Mouse (Mus musculus): ENCODE results near the gene Klkb1. TPM values are rescaled to one million over a fixed set of nuclear protein-coding genes. Genes with fewer than 3 reads are reported as not detected.

Gene Klkb1
- not detected in 2 replicates for polyA plus RNA-seq (2014; fragmentation: Nextera tagmentation; extraction: Ambion mirVana)

DNA sequence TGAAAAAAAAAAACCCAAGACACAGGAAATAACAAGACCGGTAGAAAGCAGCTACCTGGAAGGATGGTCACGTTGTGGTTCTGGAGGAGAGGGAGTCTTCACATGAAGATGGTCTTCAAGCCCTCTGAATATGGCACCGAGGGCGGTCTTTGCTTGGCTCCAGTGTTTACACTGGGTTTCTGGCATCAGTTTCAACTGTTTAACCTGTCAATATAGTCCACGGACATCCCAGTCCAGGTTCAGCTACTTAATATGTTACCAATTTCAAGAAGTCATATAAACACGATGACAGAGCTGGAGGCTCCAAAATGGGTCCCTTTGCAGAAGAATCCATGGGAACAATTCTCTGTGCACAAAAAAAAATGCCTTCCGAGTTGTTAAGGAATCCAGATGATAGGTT lies at the start of gene Klkb1:
Gene Klkb1, minus strand, starts transcription at position 173 of the 400 bp plus-strand sequence.
- Histone ChIP-seq H3K4me1 (ENCODE audit: control insufficient read depth, insufficient read depth, low read length) (no peaks in the 10 kb centered on the region), H3K9me3 (replicated peaks; ENCODE audit: control insufficient read depth, low read length) (no peaks in the 10 kb centered on the region), H3K9ac (replicated peaks; ENCODE audit: low read length) (no peak within 1 kb of the TSS), H3K4me3 (ENCODE audit: low read depth, low read length) (no peak within 1 kb of the TSS), H3K36me3 (replicated peaks; ENCODE audit: control insufficient read depth, insufficient read depth, low read depth, low read length) (no peaks in the 10 kb centered on the region), H3K4me2 (ENCODE audit: low read depth, low read length) (no peak within 1 kb of the TSS), H3K27ac (replicated peaks; ENCODE audit: low read depth, low read length) (no peak within 1 kb of the TSS), H3K27me3 (ENCODE audit: control insufficient read depth, insufficient read depth, low read length) (no peaks in the 10 kb centered on the region)
- 89% methylated on average over 7 of the region's 7 CpGs for WGBS
- DNase-seq (ENCODE audit: low spot score) (no peak), ATAC-seq (replicated peaks; ENCODE audit: insufficient number of reproducible peaks, low FRiP score, low TSS enrichment, low read depth) (no peak)

DNA sequence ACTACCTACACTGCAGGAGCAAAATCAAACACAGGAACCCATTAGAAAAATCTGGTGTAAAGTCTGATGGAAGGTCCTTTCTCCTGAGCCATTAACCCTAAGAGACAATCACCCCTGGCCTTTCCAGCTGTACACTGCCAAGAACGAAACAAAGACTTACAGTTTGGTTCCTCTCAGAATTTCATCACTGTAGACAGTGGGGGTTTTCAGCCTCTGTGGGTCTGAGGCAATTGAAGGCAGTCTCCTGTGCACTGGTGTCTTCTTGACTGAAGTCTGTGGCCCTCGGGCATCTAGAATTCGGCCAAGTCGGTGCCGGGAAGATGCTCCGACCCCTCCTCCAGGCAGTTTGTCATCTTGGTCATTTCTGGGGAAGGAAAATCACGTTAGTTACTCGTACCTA lies 49.6 kb upstream of the Klkb1 start:
- no peak overlapping the region for H3K4me3 ChIP-seq (ENCODE audit: low read depth, low read length)
- DNase-seq (ENCODE audit: low spot score) (no peak), ATAC-seq (replicated peaks; ENCODE audit: insufficient number of reproducible peaks, low FRiP score, low TSS enrichment, low read depth) (no peak)
- H3K9ac ChIP-seq (replicated peaks; ENCODE audit: low read length) = no peak overlapping the region
- no peak overlapping the region for H3K4me2 ChIP-seq (ENCODE audit: low read depth, low read length)
- no peaks in the 10 kb centered on the region for H3K36me3 ChIP-seq (replicated peaks; ENCODE audit: control insufficient read depth, insufficient read depth, low read depth, low read length)
- H3K27ac ChIP-seq (replicated peaks; ENCODE audit: low read depth, low read length) = no peak overlapping the region
- H3K27me3 ChIP-seq (ENCODE audit: control insufficient read depth, insufficient read depth, low read length) = no peaks in the 10 kb centered on the region
- H3K4me1 ChIP-seq (ENCODE audit: control insufficient read depth, insufficient read depth, low read length) = no peaks in the 10 kb centered on the region
- 87% methylated on average over 8 of the region's 8 CpGs for WGBS
- H3K9me3 ChIP-seq (replicated peaks; ENCODE audit: control insufficient read depth, low read length) = no peaks in the 10 kb centered on the region

DNA sequence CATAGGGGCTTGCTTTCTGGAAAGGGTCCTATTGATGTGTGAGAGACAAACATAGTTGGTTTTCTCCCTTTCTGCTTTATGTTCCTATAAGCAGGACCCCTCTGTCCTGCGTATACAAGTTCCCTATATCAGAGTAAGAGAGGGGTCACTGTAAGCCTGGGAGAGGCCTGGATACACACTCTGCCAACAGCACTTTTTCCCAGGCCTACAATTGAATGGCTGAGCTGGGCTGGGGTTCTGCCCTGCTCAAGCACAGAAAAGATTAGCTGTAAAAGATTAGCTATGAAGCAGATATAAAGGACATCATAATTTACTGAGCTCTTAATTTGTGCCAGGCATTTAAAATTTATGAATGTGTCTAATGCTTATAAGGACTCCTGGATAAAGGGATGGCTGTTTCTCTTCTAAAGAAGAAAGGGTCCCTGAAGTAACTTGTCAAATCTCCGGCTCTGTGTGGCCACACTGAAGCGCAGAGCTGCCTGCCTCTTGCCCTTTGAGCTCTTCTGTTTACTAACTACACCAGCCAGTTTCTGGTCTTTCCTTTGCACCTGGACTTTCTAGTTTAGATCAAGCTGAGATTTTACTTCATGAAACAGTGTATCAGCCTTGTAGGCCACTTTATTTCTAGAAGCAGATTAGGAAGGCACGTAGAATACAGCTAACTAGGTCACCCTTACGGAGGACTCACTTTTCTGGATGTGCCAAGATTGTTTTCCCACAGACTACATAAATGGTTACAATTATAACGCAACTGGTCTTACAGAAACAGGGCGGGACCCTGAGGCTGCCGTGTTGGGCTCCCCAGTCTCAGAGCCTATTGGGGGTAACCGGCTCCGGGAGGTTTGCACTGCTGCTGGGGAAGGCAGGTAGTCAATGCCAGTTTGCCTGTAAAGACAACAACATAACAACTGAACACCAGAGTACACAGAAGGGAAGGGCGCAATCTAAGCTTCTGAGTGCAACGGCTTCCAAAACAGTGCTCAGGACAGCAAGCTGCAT lies 47.3 kb upstream of the Klkb1 start:
- WGBS = 90% methylated on average over 12 of the region's 12 CpGs
- no peak overlapping the region for H3K4me3 ChIP-seq (ENCODE audit: low read depth, low read length)
- H3K27ac ChIP-seq (replicated peaks; ENCODE audit: low read depth, low read length) = no peak overlapping the region
- no peaks in the 10 kb centered on the region for H3K36me3 ChIP-seq (replicated peaks; ENCODE audit: control insufficient read depth, insufficient read depth, low read depth, low read length)
- no peak overlapping the region for H3K4me2 ChIP-seq (ENCODE audit: low read depth, low read length)
- no peak overlapping the region for H3K9ac ChIP-seq (replicated peaks; ENCODE audit: low read length)
- no peaks in the 10 kb centered on the region for H3K4me1 ChIP-seq (ENCODE audit: control insufficient read depth, insufficient read depth, low read length)
- no peaks in the 10 kb centered on the region for H3K9me3 ChIP-seq (replicated peaks; ENCODE audit: control insufficient read depth, low read length)
- ATAC-seq (replicated peaks; ENCODE audit: insufficient number of reproducible peaks, low FRiP score, low TSS enrichment, low read depth) (no peak), DNase-seq (ENCODE audit: low spot score) (no peak)
- H3K27me3 ChIP-seq (ENCODE audit: control insufficient read depth, insufficient read depth, low read length) = no peaks in the 10 kb centered on the region

DNA sequence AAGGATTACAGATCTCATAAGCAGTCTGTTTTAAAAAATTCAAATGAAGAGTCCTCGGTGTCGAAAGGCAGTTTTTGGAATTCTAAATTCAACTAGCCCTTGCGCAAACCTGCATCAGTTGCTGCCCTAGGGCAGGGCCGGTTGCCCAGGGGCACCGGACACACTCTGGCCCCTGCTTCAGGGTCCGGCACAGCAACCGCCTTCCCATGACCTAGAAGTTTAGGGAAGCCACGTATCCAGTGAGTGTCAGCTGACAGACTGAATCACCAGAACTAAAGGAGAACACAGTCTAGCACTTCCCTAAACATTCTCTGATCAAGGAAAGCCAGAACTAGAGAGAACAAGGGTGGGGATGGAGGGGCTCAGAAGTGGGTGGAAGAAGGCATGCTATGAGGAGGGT lies 38.8 kb upstream of the Klkb1 start:
- Histone ChIP-seq H3K27ac (replicated peaks; ENCODE audit: low read depth, low read length) (no peak overlapping the region), H3K4me3 (ENCODE audit: low read depth, low read length) (peak overlapping the region; percentile 62), H3K4me1 (ENCODE audit: control insufficient read depth, insufficient read depth, low read length) (no peaks in the 10 kb centered on the region), H3K36me3 (replicated peaks; ENCODE audit: control insufficient read depth, insufficient read depth, low read depth, low read length) (no peaks in the 10 kb centered on the region), H3K27me3 (ENCODE audit: control insufficient read depth, insufficient read depth, low read length) (no peaks in the 10 kb centered on the region), H3K4me2 (ENCODE audit: low read depth, low read length) (peak overlapping the region; percentile 92), H3K9me3 (replicated peaks; ENCODE audit: control insufficient read depth, low read length) (no peaks in the 10 kb centered on the region), H3K9ac (replicated peaks; ENCODE audit: low read length) (peak overlapping the region; percentile 63)
- WGBS = 4% methylated on average over 8 of the region's 8 CpGs
- ATAC-seq (replicated peaks; ENCODE audit: insufficient number of reproducible peaks, low FRiP score, low TSS enrichment, low read depth) = 0 out of 2 replicates have a peak, but pooled peaks have one; percentile 34
- DNase-seq (ENCODE audit: low spot score) = no peak

DNA sequence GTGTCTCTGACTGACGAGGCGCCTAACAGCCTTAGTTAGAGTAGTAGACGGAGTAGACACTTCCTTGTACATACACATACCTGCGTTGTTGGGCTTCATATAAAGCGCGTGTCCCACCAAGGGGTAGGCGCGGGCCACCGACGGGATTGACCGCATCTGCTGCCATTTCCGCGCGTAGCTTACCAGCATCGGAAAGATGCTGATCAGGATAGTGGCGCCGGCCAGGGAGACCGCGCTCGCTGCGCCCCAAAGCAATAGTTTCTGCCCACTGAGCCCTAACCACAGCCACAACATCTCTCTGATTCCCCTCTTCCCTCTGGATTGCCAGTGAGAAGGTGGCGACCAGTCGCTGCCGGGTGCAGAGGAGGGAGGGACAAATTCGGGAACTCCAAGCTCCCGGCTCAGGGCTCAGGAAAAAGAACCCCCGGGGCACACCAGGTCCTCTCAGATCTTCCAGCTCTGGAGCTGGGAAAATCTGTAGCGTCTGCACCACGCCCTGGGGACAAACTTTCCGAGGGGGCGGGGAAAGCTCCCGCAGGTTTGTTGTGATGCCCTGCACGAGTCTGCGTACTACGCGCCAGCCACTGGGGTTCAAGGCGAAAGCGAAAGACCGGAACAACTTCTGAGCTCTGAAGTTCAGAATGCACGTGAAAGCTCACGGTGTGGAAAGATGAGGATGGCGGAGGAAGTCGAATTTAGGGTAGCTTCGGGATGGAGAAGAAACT lies 38.2 kb upstream of the Klkb1 start, which contains the start of gene Cyp4v3:
Gene Cyp4v3, minus strand, starts transcription at position 532 of the 725 bp plus-strand sequence.
- peak; percentile 69 for ATAC-seq (replicated peaks; ENCODE audit: insufficient number of reproducible peaks, low FRiP score, low TSS enrichment, low read depth)
- H3K9me3 ChIP-seq (replicated peaks; ENCODE audit: control insufficient read depth, low read length) = no peaks in the 10 kb centered on the region
- no peaks in the 10 kb centered on the region for H3K27me3 ChIP-seq (ENCODE audit: control insufficient read depth, insufficient read depth, low read length)
- peak; percentile 79 for DNase-seq (ENCODE audit: low spot score)
- WGBS = under 1% methylated on average over 41 of the region's 44 CpGs
- H3K36me3 ChIP-seq (replicated peaks; ENCODE audit: control insufficient read depth, insufficient read depth, low read depth, low read length) = no peaks in the 10 kb centered on the region
- no peak within 1 kb of the TSS for H3K27ac ChIP-seq (replicated peaks; ENCODE audit: low read depth, low read length)
- peak within 1 kb of the TSS; percentile 62 for H3K4me3 ChIP-seq (ENCODE audit: low read depth, low read length)
- H3K4me2 ChIP-seq (ENCODE audit: low read depth, low read length) = peak within 1 kb of the TSS; percentile 92
- H3K4me1 ChIP-seq (ENCODE audit: control insufficient read depth, insufficient read depth, low read length) = no peaks in the 10 kb centered on the region
- H3K9ac ChIP-seq (replicated peaks; ENCODE audit: low read length) = peak within 1 kb of the TSS; percentile 63

DNA sequence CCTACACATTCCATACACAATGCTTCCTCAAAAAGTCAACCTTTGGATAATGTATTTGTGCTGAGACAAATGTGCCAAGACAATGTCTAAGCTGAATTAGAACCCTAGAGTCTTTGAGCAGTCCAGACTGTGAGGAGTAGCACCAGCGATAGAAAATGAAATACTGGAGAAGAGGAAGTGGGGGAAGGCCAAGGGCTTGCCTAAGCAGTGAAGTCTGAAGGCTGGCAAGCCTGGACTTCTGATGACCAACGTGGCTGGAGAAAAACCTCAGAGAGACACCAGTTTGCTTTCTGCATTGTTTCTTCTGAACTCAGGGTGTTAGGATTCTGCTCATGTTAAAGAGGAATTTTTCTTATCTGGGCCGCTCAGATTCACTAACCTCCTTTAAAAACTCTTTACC lies 36.2 kb upstream of the Klkb1 start:
- Histone ChIP-seq H3K9me3 (replicated peaks; ENCODE audit: control insufficient read depth, low read length) (no peaks in the 10 kb centered on the region), H3K4me1 (ENCODE audit: control insufficient read depth, insufficient read depth, low read length) (no peaks in the 10 kb centered on the region), H3K4me3 (ENCODE audit: low read depth, low read length) (no peak overlapping the region), H3K9ac (replicated peaks; ENCODE audit: low read length) (no peak overlapping the region), H3K4me2 (ENCODE audit: low read depth, low read length) (no peak overlapping the region), H3K36me3 (replicated peaks; ENCODE audit: control insufficient read depth, insufficient read depth, low read depth, low read length) (no peaks in the 10 kb centered on the region), H3K27ac (replicated peaks; ENCODE audit: low read depth, low read length) (no peak overlapping the region), H3K27me3 (ENCODE audit: control insufficient read depth, insufficient read depth, low read length) (no peaks in the 10 kb centered on the region)
- DNase-seq (ENCODE audit: low spot score) (no peak), ATAC-seq (replicated peaks; ENCODE audit: insufficient number of reproducible peaks, low FRiP score, low TSS enrichment, low read depth) (no peak)
- 80% methylated on average over 3 of the region's 3 CpGs for WGBS

DNA sequence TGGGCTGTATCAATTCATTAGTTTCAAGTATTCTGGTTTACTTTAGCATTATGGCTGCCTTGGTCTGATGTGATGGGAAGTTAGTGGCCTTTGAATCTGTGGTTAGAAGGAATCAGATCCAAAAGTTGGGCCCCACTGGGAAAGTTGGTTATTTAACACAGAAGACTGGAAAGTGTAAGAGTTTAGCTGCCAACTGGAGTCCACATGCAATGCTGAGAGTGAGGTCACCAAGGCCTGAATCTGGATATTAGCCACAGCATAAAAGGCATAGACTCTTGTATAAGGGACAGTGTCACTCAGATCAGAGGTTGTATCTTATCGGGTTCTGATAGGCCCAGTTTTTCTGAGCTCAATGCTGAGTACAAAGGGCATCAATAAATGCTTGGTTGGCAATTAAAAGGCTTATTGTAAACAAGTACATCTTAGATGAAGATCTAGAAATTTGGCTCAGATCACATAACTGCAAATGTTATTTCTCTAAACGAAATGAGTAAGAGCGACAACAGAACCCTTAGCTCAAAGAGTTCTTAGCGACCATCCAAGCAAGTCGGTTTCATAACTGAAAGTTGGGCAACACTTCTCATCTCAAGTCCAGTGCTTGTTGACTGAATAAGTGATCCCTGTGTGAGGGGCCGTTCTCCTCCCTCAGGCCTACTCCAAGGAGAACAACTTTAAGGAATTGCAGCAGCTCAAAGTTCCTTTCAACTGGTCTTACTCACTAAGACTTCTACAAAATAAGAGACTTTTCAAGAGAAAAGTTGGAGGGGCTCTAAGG lies 34.7 kb upstream of the Klkb1 start:
- Histone ChIP-seq H3K4me3 (ENCODE audit: low read depth, low read length) (no peak overlapping the region), H3K9me3 (replicated peaks; ENCODE audit: control insufficient read depth, low read length) (no peaks in the 10 kb centered on the region), H3K27me3 (ENCODE audit: control insufficient read depth, insufficient read depth, low read length) (no peaks in the 10 kb centered on the region), H3K4me2 (ENCODE audit: low read depth, low read length) (no peak overlapping the region), H3K9ac (replicated peaks; ENCODE audit: low read length) (no peak overlapping the region), H3K4me1 (ENCODE audit: control insufficient read depth, insufficient read depth, low read length) (no peaks in the 10 kb centered on the region), H3K27ac (replicated peaks; ENCODE audit: low read depth, low read length) (no peak overlapping the region), H3K36me3 (replicated peaks; ENCODE audit: control insufficient read depth, insufficient read depth, low read depth, low read length) (no peaks in the 10 kb centered on the region)
- no peak for DNase-seq (ENCODE audit: low spot score)
- ATAC-seq (replicated peaks; ENCODE audit: insufficient number of reproducible peaks, low FRiP score, low TSS enrichment, low read depth) = no peak
- 90% methylated on average over 6 of the region's 6 CpGs for WGBS

All from embryonic facial prominence, embryonic 11.5 days (tissue).